In the genomic region with DNA sequence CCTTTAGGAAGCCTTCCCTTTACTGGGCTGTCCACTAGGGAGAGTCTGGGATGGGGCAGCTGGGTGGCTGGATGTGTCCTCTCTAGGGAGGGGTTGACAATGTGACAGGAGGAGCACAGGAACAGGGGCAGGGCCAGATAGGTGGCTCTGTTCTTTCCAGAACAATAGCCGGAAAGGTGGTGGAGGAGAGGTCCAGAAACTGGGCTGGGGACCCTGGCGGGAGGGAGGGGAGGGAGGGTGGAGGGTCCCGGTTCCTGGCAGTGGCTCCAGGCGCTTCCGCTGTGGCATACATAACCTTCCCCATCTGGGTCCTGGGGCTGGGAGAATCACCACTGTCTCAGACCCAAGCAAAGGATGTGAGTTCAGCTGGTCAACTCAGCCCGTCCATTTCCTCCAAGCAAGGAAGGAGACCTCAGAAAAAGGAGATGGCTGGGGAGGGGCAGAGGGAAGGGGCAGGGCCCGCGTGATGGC, we compare ENCODE assay signal across 9 mouse cellular contexts. TPM values are rescaled to one million over a fixed set of nuclear protein-coding genes. Genes with fewer than 3 reads are reported as not detected.
DNase-seq lines count a peak whose midpoint lies in the region; ATAC-seq and TF ChIP-seq lines count a peak whose summit lies in the region.
"Had no signal": no experiment of that assay in that cellular context is flagged by ENCODE, and none has a peak within 500 bp of the region (broad histone marks: within the 10 kb centered on the region; RNA-seq: fewer than 3 reads in every experiment).

No protein-coding gene starts in this region.

- ATAC-seq in intestine, embryonic 16.5 days, result no peak
- no peak for ATAC-seq in liver, postnatal 0 days

- TF ChIP-seq EP300 in liver, postnatal 0 days (IDR thresholded peaks at IDR 0.05; ENCODE audit: low read depth), result no peak

- no peaks in the 10 kb centered on the region for H3K9me3 ChIP-seq in intestine, embryonic 16.5 days (ENCODE audit: control insufficient read depth, low read length)
- H3K9me3 ChIP-seq in liver, postnatal 0 days (ENCODE audit: low read length), result no peaks in the 10 kb centered on the region

- H3K4me1 ChIP-seq in intestine, embryonic 16.5 days (ENCODE audit: control insufficient read depth, insufficient read depth, low read length), result peaks cover 48% of the 10 kb centered on the region
- H3K4me1 ChIP-seq in liver, postnatal 0 days (ENCODE audit: insufficient read depth), result peaks cover 42% of the 10 kb centered on the region

- WGBS in intestine, embryonic 16.5 days, result 53% methylated on average over 8 of the region's 8 CpGs
- WGBS in liver, postnatal 0 days (ENCODE audit: insufficient replicate concordance), result 61% methylated on average over 8 of the region's 8 CpGs

- DNase-seq in brain, adult 2 months (ENCODE audit: low read depth, low spot score), result peak; percentile 13
- peak; percentile 99 for DNase-seq in heart, adult 11 months
- peak; percentile 46 for DNase-seq in liver, postnatal 0 days
- no peak for DNase-seq in frontal cortex, postnatal 14 days (ENCODE audit: low spot score in 2 of 2)
- no peak for DNase-seq in layer of hippocampus, postnatal 14 days (ENCODE audit: low spot score in 2 of 2)
- no peak for DNase-seq in left cerebral cortex, postnatal 36 days (ENCODE audit: low spot score in 2 of 2)
- no peak for DNase-seq in cerebellum, postnatal 4 days (ENCODE audit: low spot score in 2 of 2)

- 0 out of 2 replicates have a peak, but pooled peaks have one; percentile 8 for TF ChIP-seq CTCF in liver, postnatal 0 days (IDR thresholded peaks at IDR 0.05; ENCODE audit: low read depth)

- no peaks in the 10 kb centered on the region for H3K27me3 ChIP-seq in intestine, embryonic 16.5 days (replicated peaks; ENCODE audit: control insufficient read depth, insufficient read depth, low read length)
- H3K27me3 ChIP-seq in liver, postnatal 0 days (ENCODE audit: insufficient read depth, low read length), result no peaks in the 10 kb centered on the region

- peak overlapping the region; percentile 75 for H3K27ac ChIP-seq in intestine, embryonic 16.5 days (ENCODE audit: low read length)
- H3K27ac ChIP-seq in liver, postnatal 0 days (ENCODE audit: low read depth), result peak overlapping the region; percentile 82
- H3K27ac ChIP-seq: macrophage had no signal

- peak overlapping the region; percentile 90 for H3K4me2 ChIP-seq in intestine, embryonic 16.5 days (ENCODE audit: low read depth, low read length)
- H3K4me2 ChIP-seq in liver, postnatal 0 days (ENCODE audit: low read depth, low read length), result peak overlapping the region; percentile 62; the same call in 1 of the 2 replicates

- no peak overlapping the region for H3K4me3 ChIP-seq in intestine, embryonic 16.5 days (ENCODE audit: low read length)
- H3K4me3 ChIP-seq in liver, postnatal 0 days (ENCODE audit: low read depth, low read length), result no peak overlapping the region

- peak overlapping the region; percentile 50; the same call in 1 of the 2 replicates for H3K9ac ChIP-seq in intestine, embryonic 16.5 days (ENCODE audit: low read depth, low read length)
- peak overlapping the region; percentile 34; the same call in 1 of the 2 replicates for H3K9ac ChIP-seq in liver, postnatal 0 days (replicated peaks)

- intact Hi-C loops in left cerebral cortex, postnatal 36 days (cut with DNase I), result no loop called here

- H3K36me3 ChIP-seq in intestine, embryonic 16.5 days (ENCODE audit: control insufficient read depth, insufficient read depth, low read length), result peaks cover 16% of the 10 kb centered on the region
- peaks cover 5% of the 10 kb centered on the region; the same call in 1 of the 2 replicates for H3K36me3 ChIP-seq in liver, postnatal 0 days (replicated peaks; ENCODE audit: insufficient read depth, low read length)

RNA-seq across cellular contexts. Expression of a gene that starts 4.1 kb away (rescaled TPM):
- 11.2 and 11.7 TPM in 2 replicates for polyA plus RNA-seq in intestine, embryonic 16.5 days (2015; fragmentation: Nextera tagmentation; extraction: Ambion mirVana)
- 3.2 and 3.3 TPM in 2 replicates for polyA plus RNA-seq in liver, postnatal 0 days (2015; fragmentation: Nextera tagmentation; extraction: Ambion mirVana)
- 10 to 100 TPM; 22.0 to 24.8 TPM for total RNA-seq in layer of hippocampus, postnatal 14 days (2021)
- total RNA-seq in left cerebral cortex, postnatal 36 days (2021), result 10 to 100 TPM; 19.1 to 19.9 TPM

RNA-seq across cellular contexts. Expression of a gene that starts 5.2 kb away (rescaled TPM):
- 34.2 and 37.7 TPM in 2 replicates for polyA plus RNA-seq in intestine, embryonic 16.5 days (2015; fragmentation: Nextera tagmentation; extraction: Ambion mirVana)
- polyA plus RNA-seq in liver, postnatal 0 days (2015; fragmentation: Nextera tagmentation; extraction: Ambion mirVana), result 7.7 and 8.8 TPM in 2 replicates
- total RNA-seq in layer of hippocampus, postnatal 14 days (2021), result 10 to 100 TPM; 12.4 to 15.0 TPM
- total RNA-seq in left cerebral cortex, postnatal 36 days (2021), result 10 to 100 TPM; 10.6 to 16.0 TPM

RNA-seq across cellular contexts. Expression of a gene that starts 14.5 kb away (rescaled TPM):
- 102 and 107 TPM in 2 replicates for polyA plus RNA-seq in intestine, embryonic 16.5 days (2015; fragmentation: Nextera tagmentation; extraction: Ambion mirVana)
- 15.1 and 20.9 TPM in 2 replicates for polyA plus RNA-seq in liver, postnatal 0 days (2015; fragmentation: Nextera tagmentation; extraction: Ambion mirVana)
- 1 to 10 TPM; 2.3 to 3.2 TPM for total RNA-seq in layer of hippocampus, postnatal 14 days (2021)
- total RNA-seq in left cerebral cortex, postnatal 36 days (2021), result 1 to 10 TPM; 2.6 to 3.9 TPM

RNA-seq across cellular contexts. Expression of a gene that starts 44.1 kb away (rescaled TPM):
- 19.7 and 21.1 TPM in 2 replicates for polyA plus RNA-seq in intestine, embryonic 16.5 days (2015; fragmentation: Nextera tagmentation; extraction: Ambion mirVana)
- 4.1 and 4.2 TPM in 2 replicates for polyA plus RNA-seq in liver, postnatal 0 days (2015; fragmentation: Nextera tagmentation; extraction: Ambion mirVana)
- 10 to 100 TPM; 37.8 to 42.3 TPM for total RNA-seq in layer of hippocampus, postnatal 14 days (2021)
- total RNA-seq in left cerebral cortex, postnatal 36 days (2021), result 10 to 100 TPM; 54.9 to 69.9 TPM

RNA-seq across cellular contexts. Expression of a gene that starts 48.9 kb away (rescaled TPM):
- 168 and 230 TPM in 2 replicates for polyA plus RNA-seq in intestine, embryonic 16.5 days (2015; fragmentation: Nextera tagmentation; extraction: Ambion mirVana)
- 2.4 and 2.7 TPM in 2 replicates for polyA plus RNA-seq in liver, postnatal 0 days (2015; fragmentation: Nextera tagmentation; extraction: Ambion mirVana)
- total RNA-seq in layer of hippocampus, postnatal 14 days (2021), result under 1 TPM; 0.35 to 0.36 TPM
- total RNA-seq in left cerebral cortex, postnatal 36 days (2021), result under 1 TPM; 0.34 to 0.52 TPM

Comparison
In these comparisons a context has a peak if more than half of its experiments do, and no peak if none do; other contexts are left out.
1. DNase-seq: peak in brain, adult 2 months (single experiment), heart, adult 11 months (single experiment) and liver, postnatal 0 days (single experiment); none in frontal cortex, postnatal 14 days (0 of 2), layer of hippocampus, postnatal 14 days (0 of 2), left cerebral cortex, postnatal 36 days (0 of 2) and cerebellum, postnatal 4 days (0 of 2).